Mouse (Mus musculus) neural tube, embryonic 11.5 days (tissue): ENCODE data around the gene Senp6. TPM values are rescaled to one million over a fixed set of nuclear protein-coding genes. Genes with fewer than 3 reads are reported as not detected.

Experiments used
- ATAC-seq: fragments of 200-750 bp; cut with Nextera tagmentation; 2 replicates; pipeline ENCODE4 v1.8.0; 2017; ENCODE audit warnings: moderate number of reproducible peaks, mild to moderate bottlenecking, moderate TSS enrichment, moderate library complexity; ENCODE audit not compliant: insufficient read depth, low FRiP score, low TSS enrichment
- DNase-seq: peaks from one replicate; pipeline ENCODE4 v3.0.0-alpha.2; 2015; ENCODE audit warnings: low spot score
- H3K27ac ChIP-seq: fragments of 300-500 bp; sonication (generic); 2 replicates; pipeline ENCODE4 v1.5.1; 2014; ENCODE audit warnings: low read depth, mild to moderate bottlenecking, low read length
- H3K27me3 ChIP-seq: fragments of 300-500 bp; sonication (generic); 2 replicates; pipeline ENCODE4 v1.6.1; 2014; ENCODE audit warnings: mild to moderate bottlenecking, low read length, mixed read lengths; ENCODE audit not compliant: control insufficient read depth, insufficient read depth
- H3K36me3 ChIP-seq: fragments of 300-500 bp; sonication (generic); 2 replicates; pipeline ENCODE4 v1.6.1; 2014; ENCODE audit warnings: mild to moderate bottlenecking, low read length, moderate library complexity, mixed read lengths; ENCODE audit not compliant: control insufficient read depth, insufficient read depth
- H3K4me1 ChIP-seq: fragments of 300-500 bp; sonication (generic); 2 replicates; pipeline ENCODE4 v1.6.1; 2014; ENCODE audit warnings: low read length, mixed read lengths; ENCODE audit not compliant: control insufficient read depth, insufficient read depth
- H3K4me2 ChIP-seq: fragments of 300-500 bp; sonication (generic); 2 replicates; pipeline ENCODE4 v1.6.1; 2014; ENCODE audit warnings: low read depth, mild to moderate bottlenecking, moderate library complexity
- H3K4me3 ChIP-seq: fragments of 300-500 bp; sonication (generic); 2 replicates; pipeline ENCODE4 v1.5.1; 2014; ENCODE audit warnings: low read depth, low read length
- H3K9ac ChIP-seq: fragments of 300-500 bp; sonication (generic); 2 replicates; pipeline ENCODE4 v1.6.1; 2014; ENCODE audit warnings: mild to moderate bottlenecking, low read length
- H3K9me3 ChIP-seq: fragments of 300-500 bp; sonication (generic); 2 replicates; pipeline ENCODE4 v1.6.1; 2016; ENCODE audit warnings: low read length; ENCODE audit not compliant: control insufficient read depth
- WGBS: fragments of 180-500 bp; shearing (Covaris S2); extraction: QIAGEN DNeasy Blood & Tissue Kit; methylation state at CpG from one replicate; pipeline ENCODE4 v1.1.7; 2014; 5-methylcytosine and 5-hydroxymethylcytosine counted together
- polyA plus RNA-seq: library from polyadenylated mRNA; unstranded; fragments of >200 nt; fragmentation: Nextera tagmentation; extraction: Ambion mirVana; gene quantifications from 2 replicates; pipeline ENCODE4 v1.2.1, GENCODE M21; 2014

The Senp6 gene
- polyA plus RNA-seq, 1 experiment from 2014 or later, result 70.5 TPM

DNA sequence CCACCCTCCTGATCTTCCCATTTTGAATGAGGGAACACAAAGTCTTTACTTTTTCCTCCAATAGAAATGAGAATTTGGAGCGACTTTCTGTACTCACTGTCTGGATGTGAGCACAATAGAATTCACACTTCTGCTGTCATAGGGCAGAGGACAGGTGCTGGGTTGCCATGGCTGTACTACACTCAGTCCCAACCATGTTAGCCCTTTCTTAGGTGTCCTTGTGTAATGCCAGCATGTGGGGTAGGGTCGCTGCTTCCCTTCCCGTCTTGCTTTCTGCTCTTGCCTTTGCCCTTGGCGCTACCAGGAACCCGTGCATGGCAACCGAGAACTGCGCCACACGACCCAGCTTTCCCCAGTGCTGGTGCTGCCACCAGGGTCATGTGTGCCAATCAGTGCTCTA lies 120.0 kb downstream of the Senp6 start:
- Histone ChIP-seq H3K4me2 (no peak overlapping the region), H3K4me3 (no peak overlapping the region), H3K27ac (no peak overlapping the region), H3K4me1 (no peaks in the 10 kb centered on the region), H3K27me3 (no peaks in the 10 kb centered on the region), H3K36me3 (no peaks in the 10 kb centered on the region), H3K9ac (no peak overlapping the region), H3K9me3 (no peaks in the 10 kb centered on the region)
- ATAC-seq (no peak), DNase-seq (no peak)
- WGBS, result 88% methylated on average over 8 of the region's 8 CpGs

DNA sequence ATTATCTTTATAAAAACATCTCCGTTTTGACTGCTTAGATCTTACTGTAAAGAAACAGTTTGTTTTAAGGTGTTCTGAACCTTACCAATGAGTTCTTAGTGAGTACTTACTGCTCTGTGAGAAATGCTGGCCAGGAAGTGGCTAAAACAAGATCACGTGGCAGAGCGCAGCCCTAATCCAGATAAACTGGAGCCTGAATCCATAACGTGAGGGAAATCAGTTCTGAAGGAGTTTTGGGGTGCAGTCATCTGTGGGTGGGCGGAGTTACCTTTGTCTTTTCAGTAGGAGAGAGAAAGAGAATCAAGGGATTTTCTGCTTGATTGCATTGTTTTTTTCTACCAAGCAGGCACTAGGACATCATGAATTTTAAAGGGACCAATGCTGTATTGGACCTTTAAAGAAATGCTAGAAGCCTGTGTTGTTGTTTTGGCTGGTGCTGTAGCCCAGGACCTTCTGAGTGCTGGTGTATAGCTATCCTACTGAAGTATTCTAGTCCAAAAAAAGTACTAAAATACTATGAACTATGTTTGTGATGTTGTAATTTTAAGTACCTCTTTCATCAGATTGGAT lies 121.7 kb downstream of the Senp6 start:
- DNase-seq, result no peak
- Histone ChIP-seq H3K36me3 (no peaks in the 10 kb centered on the region), H3K27ac (no peak overlapping the region), H3K4me1 (no peaks in the 10 kb centered on the region), H3K9me3 (no peaks in the 10 kb centered on the region), H3K4me3 (no peak overlapping the region), H3K27me3 (no peaks in the 10 kb centered on the region), H3K9ac (no peak overlapping the region), H3K4me2 (no peak overlapping the region)
- 61% methylated on average over 5 of the region's 5 CpGs for WGBS
- no peak for ATAC-seq

- WGBS, result 66% methylated on average over 6 of the region's 6 CpGs
- Histone ChIP-seq H3K27me3 (no peaks in the 10 kb centered on the region), H3K4me3 (no peak overlapping the region), H3K9ac (no peak overlapping the region), H3K27ac (no peak overlapping the region), H3K4me1 (no peaks in the 10 kb centered on the region), H3K4me2 (no peak overlapping the region), H3K36me3 (no peaks in the 10 kb centered on the region), H3K9me3 (no peaks in the 10 kb centered on the region)
- DNase-seq, result no peak
- ATAC-seq, result no peak
Measured at GRCm38 (mm10) chr9:80191240-80191639, 124.5 kb downstream of the Senp6 start.

DNA sequence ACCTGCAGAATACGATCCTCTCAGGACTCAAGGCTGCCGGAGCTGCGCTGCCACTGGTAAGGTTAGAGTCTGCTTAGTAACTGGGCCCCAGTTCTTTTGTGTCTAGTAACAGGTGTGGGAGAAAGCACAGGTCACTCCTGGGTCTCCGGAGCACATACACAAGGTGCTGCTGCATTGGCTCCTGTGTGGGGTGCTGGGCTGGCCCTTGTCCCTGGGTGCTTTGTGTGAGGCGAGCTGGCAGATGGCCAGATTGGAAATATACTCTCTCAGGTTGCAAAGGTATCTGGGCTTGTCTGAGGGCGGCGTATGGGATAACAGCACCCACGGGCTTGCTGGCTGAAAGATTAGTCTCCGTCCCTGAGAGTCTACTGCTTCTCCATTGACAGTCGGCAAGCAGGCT lies 125.6 kb downstream of the Senp6 start:
- Histone ChIP-seq H3K9ac (no peak overlapping the region), H3K4me3 (no peak overlapping the region), H3K4me1 (no peaks in the 10 kb centered on the region), H3K27ac (no peak overlapping the region), H3K36me3 (no peaks in the 10 kb centered on the region), H3K27me3 (no peaks in the 10 kb centered on the region), H3K4me2 (no peak overlapping the region), H3K9me3 (no peaks in the 10 kb centered on the region)
- 87% methylated on average over 10 of the region's 10 CpGs for WGBS
- no peak for ATAC-seq
- no peak for DNase-seq

DNA sequence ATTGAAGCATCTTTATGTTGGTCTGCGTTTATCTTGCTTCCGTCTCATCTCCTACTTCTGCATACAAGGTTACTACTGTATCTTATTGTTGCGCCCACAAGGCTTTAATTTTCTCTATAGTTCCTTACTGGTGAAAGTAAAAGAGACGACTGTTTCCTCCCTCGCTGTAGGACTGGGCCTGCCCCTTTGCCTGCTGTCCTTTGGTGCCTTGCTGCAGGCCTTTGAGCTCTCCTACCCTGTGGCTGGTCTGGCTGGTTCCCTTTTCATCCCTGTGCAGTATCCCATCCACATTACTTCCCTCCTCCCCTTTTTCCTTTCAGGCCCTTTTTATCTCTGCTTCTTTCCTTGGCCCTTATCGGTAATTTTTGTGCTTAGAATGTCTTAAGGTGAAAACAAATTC lies 127.7 kb downstream of the Senp6 start:
- Histone ChIP-seq H3K4me2 (no peak overlapping the region), H3K27me3 (no peaks in the 10 kb centered on the region), H3K4me1 (no peaks in the 10 kb centered on the region), H3K9ac (no peak overlapping the region), H3K27ac (no peak overlapping the region), H3K4me3 (no peak overlapping the region), H3K36me3 (no peaks in the 10 kb centered on the region), H3K9me3 (no peaks in the 10 kb centered on the region)
- ATAC-seq (no peak), DNase-seq (no peak)
- WGBS, result 75% methylated on average over 6 of the region's 6 CpGs

Other genes starting within 250 kb of the Senp6 start
- 4.0 and 6.2 TPM in 2 replicates for gene Filip1, start 54.1 kb upstream of the Senp6 start, polyA plus RNA-seq
- 12.3 and 16.1 TPM in 2 replicates for gene Myo6, start 98.1 kb downstream of the Senp6 start, polyA plus RNA-seq